Mouse (Mus musculus) liver, postnatal 0 days (tissue): ENCODE data around the gene Pamr1. TPM values are rescaled to one million over a fixed set of nuclear protein-coding genes. Genes with fewer than 3 reads are reported as not detected.
A peak's percentile ranks its signal among the peaks of the same experiment; 100 is the strongest.

ENCODE experiments used
- ATAC-seq: fragments of 200-750 bp; cut with Nextera tagmentation; 2 replicates; pipeline ENCODE4 v1.8.0; 2017; ENCODE audit warnings: mild to moderate bottlenecking, moderate library complexity
- DNase-seq: peaks from one replicate; pipeline ENCODE4 v3.0.0-alpha.2; 2016
- H3K27ac ChIP-seq: fragments of 300-500 bp; sonication (generic); 2 replicates; pipeline ENCODE4 v1.5.1; 2014; ENCODE audit warnings: antibody characterized with exemption, moderate library complexity, mild to moderate bottlenecking, low read depth
- H3K27me3 ChIP-seq: fragments of 300-500 bp; sonication (generic); 2 replicates; pipeline ENCODE4 v1.6.1; 2014; ENCODE audit warnings: low read length, control low read depth, mixed read lengths; ENCODE audit not compliant: insufficient read depth
- H3K36me3 ChIP-seq: fragments of 300-500 bp; sonication (generic); replicated peaks from 2 replicates; pipeline ENCODE4 v1.6.1; 2014; ENCODE audit warnings: mild to moderate bottlenecking, control low read depth, low read length, moderate library complexity, mixed read lengths; ENCODE audit not compliant: insufficient read depth
- H3K4me1 ChIP-seq: fragments of 300-500 bp; sonication (generic); 2 replicates; pipeline ENCODE4 v1.6.1; 2014; ENCODE audit warnings: antibody characterized with exemption, mild to moderate bottlenecking, control low read depth; ENCODE audit not compliant: insufficient read depth
- H3K4me2 ChIP-seq: fragments of 300-500 bp; sonication (generic); 2 replicates; pipeline ENCODE4 v1.6.1; 2014; ENCODE audit warnings: low read depth, mild to moderate bottlenecking, low read length, moderate library complexity, mixed read lengths
- H3K4me3 ChIP-seq: fragments of 300-500 bp; sonication (generic); 2 replicates; pipeline ENCODE4 v1.5.1; 2014; ENCODE audit warnings: low read depth, low read length
- H3K9ac ChIP-seq: fragments of 300-500 bp; sonication (generic); replicated peaks from 2 replicates; pipeline ENCODE4 v1.6.1; 2014; ENCODE audit warnings: mild to moderate bottlenecking, moderate library complexity
- H3K9me3 ChIP-seq: fragments of 300-500 bp; sonication (generic); 2 replicates; pipeline ENCODE4 v1.6.1; 2016; ENCODE audit warnings: mild to moderate bottlenecking, control low read depth, low read length, mixed read lengths
- CTCF ChIP-seq: sonication (generic); IDR thresholded peaks from 2 replicates; pipeline ENCODE4 v1.5.1; 2016; ENCODE audit warnings: antibody characterized with exemption, low read depth
- EP300 ChIP-seq: IDR thresholded peaks from 2 replicates; pipeline ENCODE4 v1.6.1; 2016; ENCODE audit warnings: antibody characterized with exemption, low read depth, mild to moderate bottlenecking
- WGBS: fragments of 180-500 bp; shearing (Covaris S2); extraction: QIAGEN DNeasy Blood & Tissue Kit; methylation state at CpG from one replicate; pipeline ENCODE4 v1.1.7; 2014; ENCODE audit not compliant: insufficient replicate concordance; 5-methylcytosine and 5-hydroxymethylcytosine counted together
- polyA plus RNA-seq: library from polyadenylated mRNA; unstranded; fragments of >200 nt; fragmentation: Nextera tagmentation; extraction: Ambion mirVana; gene quantifications from 2 replicates; pipeline ENCODE4 v1.2.1, GENCODE M21; 2015

The Pamr1 gene
- 5.1 and 6.2 TPM in 2 replicates for polyA plus RNA-seq

DNA sequence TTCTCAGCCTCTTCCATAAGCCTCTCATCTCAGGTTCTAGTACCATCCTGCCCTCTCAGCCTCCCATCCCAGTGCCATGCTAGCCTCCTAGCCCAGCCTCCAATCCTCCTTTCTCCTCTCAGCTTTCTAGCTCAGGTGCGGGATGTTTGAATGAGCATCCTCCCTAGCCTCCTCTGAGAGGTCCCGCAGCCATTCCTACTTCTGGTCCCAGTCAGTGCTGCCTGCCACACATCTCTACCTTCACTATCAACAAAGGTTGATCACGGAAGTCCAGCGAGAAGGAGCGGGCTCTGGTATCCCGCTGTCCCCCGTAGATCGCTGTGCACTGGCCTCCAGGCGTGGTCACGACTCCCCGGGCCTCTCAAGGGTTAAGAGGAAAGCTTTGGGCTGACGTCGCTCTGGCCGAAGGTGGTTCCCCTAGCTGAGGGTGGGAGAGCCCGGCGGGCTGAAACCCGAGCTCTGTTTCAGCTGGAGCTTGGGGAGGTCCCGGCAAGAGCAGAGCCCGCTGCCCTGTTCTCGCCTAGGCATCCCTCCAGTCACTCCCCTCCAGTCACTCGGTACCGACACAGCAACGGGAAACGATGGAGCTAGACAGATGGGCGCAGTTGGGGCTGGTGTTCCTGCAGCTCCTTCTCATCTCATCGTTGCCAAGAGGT is at the start of gene Pamr1:
Gene Pamr1 (plus strand): TSS at position 402 of the 656 bp plus-strand sequence.
- ATAC-seq = 0 out of 2 replicates have a peak, but pooled peaks have one; percentile 12
- H3K4me3 ChIP-seq = peak within 1 kb of the TSS; percentile 30; the same call in 1 of the 2 replicates
- WGBS = 2% methylated on average over 26 of the region's 26 CpGs
- H3K27ac ChIP-seq = peak within 1 kb of the TSS; percentile 66
- H3K27me3 ChIP-seq = no peaks in the 10 kb centered on the region; the same call in 1 of the 2 replicates
- TF ChIP-seq EP300 = no peak
- no peak for TF ChIP-seq CTCF
- H3K36me3 ChIP-seq = no peaks in the 10 kb centered on the region
- peak; percentile 21 for DNase-seq
- peak within 1 kb of the TSS; percentile 26; the same call in 1 of the 2 replicates for H3K9ac ChIP-seq
- peak within 1 kb of the TSS; percentile 60 for H3K4me2 ChIP-seq
- H3K9me3 ChIP-seq = no peaks in the 10 kb centered on the region
- peaks cover 6% of the 10 kb centered on the region for H3K4me1 ChIP-seq

GRCm38 (mm10) chr2:102507633-102508032 is 42.2 kb upstream of the Pamr1 start:
- Histone ChIP-seq H3K9ac (no peak overlapping the region), H3K27ac (no peak overlapping the region), H3K4me1 (0 out of 2 replicates have a peak, but pooled peaks cover 3% of the 10 kb centered on the region), H3K4me2 (no peak overlapping the region), H3K27me3 (no peaks in the 10 kb centered on the region), H3K36me3 (no peaks in the 10 kb centered on the region), H3K9me3 (no peaks in the 10 kb centered on the region), H3K4me3 (no peak overlapping the region)
- DNase-seq = no peak
- 42% methylated on average over 4 of the region's 4 CpGs for WGBS
- no peak for TF ChIP-seq CTCF
- no peak for TF ChIP-seq EP300
- no peak for ATAC-seq

- Histone ChIP-seq H3K4me3 (no peak overlapping the region), H3K4me2 (no peak overlapping the region), H3K9ac (no peak overlapping the region), H3K36me3 (no peaks in the 10 kb centered on the region), H3K27ac (no peak overlapping the region), H3K9me3 (no peaks in the 10 kb centered on the region), H3K4me1 (0 out of 2 replicates have a peak, but pooled peaks cover 3% of the 10 kb centered on the region), H3K27me3 (no peaks in the 10 kb centered on the region)
- DNase-seq (no peak), ATAC-seq (no peak)
- 45% methylated on average over 1 of the region's 1 CpGs for WGBS
- TF ChIP-seq CTCF = no peak
- no peak for TF ChIP-seq EP300
These were observed 41.7 kb upstream of the Pamr1 start for GRCm38 (mm10) chr2:102508154-102508553.

GRCm38 (mm10) chr2:102519956-102520355 is 29.9 kb upstream of the Pamr1 start:
- no peak for DNase-seq
- Histone ChIP-seq H3K9me3 (no peaks in the 10 kb centered on the region), H3K27ac (no peak overlapping the region), H3K36me3 (no peaks in the 10 kb centered on the region), H3K4me2 (no peak overlapping the region), H3K4me3 (no peak overlapping the region), H3K9ac (no peak overlapping the region), H3K27me3 (no peaks in the 10 kb centered on the region), H3K4me1 (no peaks in the 10 kb centered on the region)
- no peak for ATAC-seq
- no peak for TF ChIP-seq EP300

DNA sequence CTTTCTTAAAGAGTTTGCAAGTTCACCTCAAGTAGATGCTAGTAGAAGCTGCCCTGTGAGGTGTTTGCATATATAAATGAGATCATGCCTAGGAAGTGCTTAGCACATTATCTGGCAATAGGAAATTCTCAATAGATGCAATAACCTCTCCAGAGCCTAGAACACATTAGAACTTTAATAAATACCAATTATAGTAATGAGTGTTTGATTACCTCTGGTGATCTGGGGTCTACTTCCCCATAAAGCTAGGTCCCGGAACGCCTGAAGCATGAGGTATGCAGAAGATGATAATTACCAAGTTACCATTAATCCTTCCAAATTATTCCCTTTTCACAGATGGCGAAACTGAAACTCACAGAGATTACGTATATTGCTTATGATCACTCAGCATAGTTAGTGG is 22.2 kb upstream of the Pamr1 start:
- 75% methylated on average over 4 of the region's 4 CpGs for WGBS
- TF ChIP-seq EP300 (no peak), CTCF (no peak)
- H3K4me1 ChIP-seq = no peaks in the 10 kb centered on the region
- H3K27me3 ChIP-seq = no peaks in the 10 kb centered on the region
- no peak overlapping the region for H3K27ac ChIP-seq
- DNase-seq (no peak), ATAC-seq (no peak)
- no peak overlapping the region for H3K9ac ChIP-seq
- no peaks in the 10 kb centered on the region for H3K9me3 ChIP-seq
- H3K4me2 ChIP-seq = no peak overlapping the region
- H3K36me3 ChIP-seq = no peaks in the 10 kb centered on the region
- no peak overlapping the region for H3K4me3 ChIP-seq

GRCm38 (mm10) chr2:102533437-102533836 is 16.4 kb upstream of the Pamr1 start:
- no peaks in the 10 kb centered on the region for H3K4me1 ChIP-seq
- no peak overlapping the region for H3K27ac ChIP-seq
- 76% methylated on average over 4 of the region's 4 CpGs for WGBS
- TF ChIP-seq EP300 (no peak), CTCF (no peak)
- no peak overlapping the region for H3K9ac ChIP-seq
- no peak overlapping the region for H3K4me2 ChIP-seq
- no peak for DNase-seq
- H3K9me3 ChIP-seq = no peaks in the 10 kb centered on the region
- ATAC-seq = no peak
- no peaks in the 10 kb centered on the region for H3K36me3 ChIP-seq
- H3K27me3 ChIP-seq = no peaks in the 10 kb centered on the region
- no peak overlapping the region for H3K4me3 ChIP-seq
